Mouse (Mus musculus) left cerebral cortex, adult 9 months (tissue): ENCODE measurements around the gene Hepacam.

Experiments used
- DNase-seq, 2 experiments: peaks; one replicate each; pipeline ENCODE4 v3.0.0; 2022; ENCODE audit warnings: low spot score in 2 of 2

Hepacam gene

DNA sequence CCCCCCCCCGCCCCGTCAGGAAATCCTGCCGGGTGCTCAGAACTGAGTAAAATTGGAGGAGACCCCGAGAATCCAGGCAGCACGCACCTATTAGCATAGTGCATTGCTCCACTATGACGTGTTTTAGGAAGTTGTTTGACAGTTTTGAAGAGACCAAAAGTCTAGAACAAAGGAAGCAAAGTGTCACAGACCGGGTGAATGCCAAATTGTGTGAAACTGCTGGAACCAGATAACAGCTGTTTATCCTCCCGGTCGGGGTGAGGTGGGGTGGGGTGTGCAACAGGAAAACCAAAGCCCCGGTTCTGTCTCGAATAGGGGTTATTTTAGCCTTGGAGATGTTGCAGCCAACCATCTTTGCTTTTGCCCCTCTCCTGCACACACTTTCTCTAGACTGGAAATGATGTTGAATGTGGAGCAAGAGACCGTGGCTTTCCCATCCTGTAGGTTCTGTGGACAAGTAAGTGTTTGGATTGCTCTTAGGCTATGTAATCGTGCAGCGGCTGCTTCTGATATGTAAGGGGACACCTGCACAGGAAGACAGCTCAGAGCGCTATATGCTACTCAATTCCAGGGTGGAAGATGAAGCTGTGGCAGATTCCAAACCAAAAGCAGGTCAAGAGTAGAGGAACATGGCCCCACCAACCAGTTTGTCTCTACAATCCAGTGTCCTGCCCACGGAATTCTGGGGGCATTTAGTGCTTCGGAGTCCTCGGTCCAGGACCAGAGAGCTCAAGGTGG, 66.8 kb downstream of the Hepacam start:
- no peak for DNase-seq

DNA sequence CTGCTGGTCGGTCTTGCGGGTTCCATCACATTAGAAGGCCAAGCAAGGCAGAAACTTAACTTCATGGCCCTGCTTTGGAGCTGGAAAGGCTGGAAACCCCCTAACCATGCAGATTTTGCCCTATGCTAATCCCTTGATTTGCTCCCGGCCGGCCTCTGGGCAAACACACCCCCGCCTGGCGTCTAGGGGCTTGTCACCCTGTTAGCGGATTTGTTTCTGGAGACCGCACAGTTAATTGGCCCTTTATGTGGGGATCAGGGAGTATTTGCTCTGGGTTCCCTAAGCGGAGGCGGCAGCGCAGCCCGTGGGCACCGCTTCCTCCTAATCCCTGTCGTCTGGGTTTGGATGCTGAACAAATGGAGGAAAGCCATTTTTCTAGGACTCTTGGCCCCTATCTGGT, 67.8 kb downstream of the Hepacam start:
- no peak for DNase-seq

DNA sequence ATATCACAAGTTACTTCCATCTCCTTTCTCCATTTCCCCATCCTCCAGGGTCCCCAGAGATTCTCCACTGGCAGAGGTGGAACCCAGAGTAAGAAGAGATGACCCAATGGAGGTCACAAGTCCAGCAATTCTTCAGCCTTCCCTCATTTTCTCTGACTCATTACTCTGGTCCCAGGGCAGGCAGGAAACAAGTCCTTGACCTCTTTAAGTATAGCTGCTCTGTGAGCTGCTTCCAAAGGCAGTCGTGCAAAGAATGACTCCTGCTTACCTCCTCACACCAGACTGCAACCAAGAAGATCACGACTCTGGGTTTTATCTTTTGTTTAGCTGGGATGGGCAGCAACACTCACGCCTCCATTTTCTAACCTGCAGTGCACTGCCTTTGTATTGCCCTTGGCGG, 68.5 kb downstream of the Hepacam start:
- no peak for DNase-seq
